Mouse (Mus musculus) C2C12 (cell line): ENCODE data around the gene Tenm4.

Source experiments
- CTCF ChIP-seq: IDR thresholded peaks from one replicate; pipeline ENCODE4 v1.5.1; 2011; ENCODE audit not compliant: control insufficient read depth, insufficient read depth, insufficient read length
- USF1 ChIP-seq: IDR thresholded peaks from one replicate; pipeline ENCODE4 v1.6.1; 2011; ENCODE audit warnings: low read depth, mild to moderate bottlenecking, control low read depth, moderate library complexity

GRCm38 (mm10) chr7:96705307-96706129 is 534.5 kb downstream of the Tenm4 start:
- TF ChIP-seq CTCF (no peak), USF1 (no peak)
